Mouse (Mus musculus) testis, adult 2 months (tissue): ENCODE data around the gene Bcas1.

Experiments used
- CTCF ChIP-seq: fragments of 200-500 bp; IDR thresholded peaks from 2 replicates; pipeline ENCODE4 v1.5.1; 2012; ENCODE audit warnings: low read depth, mild to moderate bottlenecking, inconsistent platforms, low read length, moderate library complexity; ENCODE audit not compliant: control insufficient read depth, insufficient read depth, insufficient replicate concordance
- POLR2A ChIP-seq: fragments of 200-500 bp; IDR thresholded peaks from 2 replicates; pipeline ENCODE4 v1.6.1; 2012; ENCODE audit warnings: low read depth, mild to moderate bottlenecking, inconsistent platforms, low read length, moderate library complexity; ENCODE audit not compliant: control insufficient read depth

DNA sequence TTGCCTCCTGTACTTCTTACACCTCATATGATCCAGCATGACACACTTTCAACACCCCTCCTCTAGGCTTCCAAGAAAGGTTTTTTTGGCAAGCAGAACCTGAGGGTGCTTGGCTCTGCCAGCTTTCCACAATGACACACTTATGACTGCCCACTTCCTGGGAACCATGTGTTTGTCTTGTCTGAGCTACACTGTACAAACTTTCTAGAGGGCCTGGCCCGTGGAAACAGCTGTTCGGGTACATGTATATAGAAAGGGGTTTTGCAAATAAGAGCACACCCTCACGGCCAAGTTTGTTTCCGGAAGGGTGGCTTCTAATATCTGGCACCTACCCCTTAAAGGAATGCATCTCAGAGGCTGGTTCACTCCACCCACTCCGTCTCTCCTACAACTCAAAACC is 18.2 kb upstream of the Bcas1 start:
- TF ChIP-seq CTCF (no peak), POLR2A (no peak)
